Comparison of ENCODE assay signal across 18 mouse cellular contexts in genomic region chr9:48767666-48768432, GRCm38 (mm10).
DNase-seq lines count a peak whose midpoint lies in the region; ATAC-seq lines count a peak whose summit lies in the region.
"Had no signal": no experiment of that assay in that cellular context is flagged by ENCODE, and none has a peak within 500 bp of the region (broad histone marks: within the 10 kb centered on the region; RNA-seq: fewer than 3 reads in every experiment).

No protein-coding gene starts in this region.

- no peak overlapping the region for H3K4me3 ChIP-seq in hindbrain, embryonic 12.5 days
- no peak overlapping the region for H3K4me3 ChIP-seq in hindbrain, embryonic 11.5 days (ENCODE audit: low read depth, low read length)
- H3K4me3 ChIP-seq: forebrain, embryonic 13.5 days; intestine, embryonic 15.5 days had no signal

- no peaks in the 10 kb centered on the region for H3K27me3 ChIP-seq in hindbrain, embryonic 12.5 days
- no peaks in the 10 kb centered on the region for H3K27me3 ChIP-seq in hindbrain, embryonic 11.5 days (ENCODE audit: control insufficient read depth, insufficient read depth, low read length)
- H3K27me3 ChIP-seq: forebrain, embryonic 13.5 days; intestine, embryonic 15.5 days had no signal

- H3K4me1 ChIP-seq in hindbrain, embryonic 12.5 days = no peaks in the 10 kb centered on the region; the same call in 1 of the 2 replicates
- no peaks in the 10 kb centered on the region for H3K4me1 ChIP-seq in hindbrain, embryonic 11.5 days (replicated peaks; ENCODE audit: control insufficient read depth, insufficient read depth, low read length)
- H3K4me1 ChIP-seq: forebrain, embryonic 13.5 days; intestine, embryonic 15.5 days had no signal

- no peak for ATAC-seq in hindbrain, embryonic 12.5 days (ENCODE audit: low FRiP score)
- ATAC-seq in hindbrain, embryonic 11.5 days (ENCODE audit: low FRiP score) = no peak
- ATAC-seq: forebrain, embryonic 13.5 days; intestine, embryonic 15.5 days had no signal

- no peak overlapping the region for H3K9ac ChIP-seq in hindbrain, embryonic 12.5 days
- H3K9ac ChIP-seq in hindbrain, embryonic 11.5 days (ENCODE audit: low read depth, low read length) = no peak overlapping the region
- H3K9ac ChIP-seq: forebrain, embryonic 13.5 days; intestine, embryonic 15.5 days had no signal

- H3K27ac ChIP-seq in hindbrain, embryonic 12.5 days = 0 out of 2 replicates have a peak overlapping the region, but pooled peaks have one; percentile 1
- H3K27ac ChIP-seq in hindbrain, embryonic 11.5 days (ENCODE audit: low read depth, low read length) = no peak overlapping the region
- H3K27ac ChIP-seq: forebrain, embryonic 13.5 days; intestine, embryonic 15.5 days; kidney, postnatal 0 days had no signal

- WGBS in hindbrain, embryonic 12.5 days = 90% methylated on average over 20 of the region's 20 CpGs
- 91% methylated on average over 20 of the region's 20 CpGs for WGBS in hindbrain, embryonic 11.5 days

- H3K4me2 ChIP-seq in hindbrain, embryonic 12.5 days (replicated peaks) = no peak overlapping the region
- H3K4me2 ChIP-seq in hindbrain, embryonic 11.5 days (replicated peaks; ENCODE audit: low read depth, low read length) = no peak overlapping the region
- H3K4me2 ChIP-seq: forebrain, embryonic 13.5 days; intestine, embryonic 15.5 days had no signal

- DNase-seq in hindbrain, embryonic 11.5 days (ENCODE audit: low spot score) = no peak
- DNase-seq in brain, adult 2 months (ENCODE audit: low read depth, low spot score) = peak; percentile 81
- DNase-seq in layer of hippocampus, adult 9-10 months (ENCODE audit: low spot score) = peak; percentile 42
- peak; percentile 68 for DNase-seq in right cerebral cortex, adult 18-20 months
- DNase-seq in spleen, postnatal 14 days (ENCODE audit: low spot score in 2 of 2) = no peak
- no peak for DNase-seq in spleen, postnatal 10 days (ENCODE audit: low spot score in 2 of 2)
- no peak for DNase-seq in thymus, postnatal 14 days
- DNase-seq: B cell, adult 2 months; cerebellum, adult 2 months; liver; lung, adult 18-20 months; lung, postnatal 4 days; retina, postnatal 1 day; thymus, adult 18-20 months had no signal

- H3K36me3 ChIP-seq in hindbrain, embryonic 12.5 days = no peaks in the 10 kb centered on the region
- no peaks in the 10 kb centered on the region for H3K36me3 ChIP-seq in hindbrain, embryonic 11.5 days (ENCODE audit: control insufficient read depth, insufficient read depth, low read length)
- H3K36me3 ChIP-seq: intestine, embryonic 15.5 days had no signal

- no peaks in the 10 kb centered on the region for H3K9me3 ChIP-seq in hindbrain, embryonic 12.5 days (replicated peaks)
- no peaks in the 10 kb centered on the region for H3K9me3 ChIP-seq in hindbrain, embryonic 11.5 days (ENCODE audit: control insufficient read depth, low read length)
- H3K9me3 ChIP-seq: forebrain, embryonic 13.5 days; intestine, embryonic 15.5 days had no signal

Comparison
In these comparisons a context has a peak if more than half of its experiments do, and no peak if none do; other contexts are left out.
1. DNase-seq: peak in brain, adult 2 months (single experiment), layer of hippocampus, adult 9-10 months (single experiment) and right cerebral cortex, adult 18-20 months (single experiment); none in hindbrain, embryonic 11.5 days (single experiment), spleen, postnatal 14 days (0 of 2), spleen, postnatal 10 days (0 of 2) and thymus, postnatal 14 days (single experiment).